Comparison of ENCODE assay signal across 13 mouse cellular contexts in genomic region chr3:35954901-35955575, GRCm38 (mm10). TPM values are rescaled to one million over a fixed set of nuclear protein-coding genes. Genes with fewer than 3 reads are reported as not detected.
DNase-seq lines count a peak whose midpoint lies in the region.
"Had no signal": no experiment of that assay in that cellular context is flagged by ENCODE, and none has a peak within 500 bp of the region (broad histone marks: within the 10 kb centered on the region; RNA-seq: fewer than 3 reads in every experiment).

No protein-coding gene starts in this region.

- intact Hi-C loops in heart, postnatal 25 days (cut with DNase I): no loop called here

- DNase-seq in heart, adult 11 months: peak; percentile 70
- DNase-seq in heart, postnatal 25 days (ENCODE audit: low spot score): no peak
- peak; percentile 21 for DNase-seq in right cerebral cortex, adult 18-20 months
- DNase-seq in right cerebral cortex, postnatal 4 days: no peak
- peak; percentile 26 for DNase-seq in testis, postnatal 10 days (ENCODE audit: low spot score)
- DNase-seq in testis, postnatal 14 days (ENCODE audit: low spot score): no peak
- no peak for DNase-seq in urinary bladder, postnatal 10 days (ENCODE audit: low spot score)
- DNase-seq: adrenal gland, adult 2 months; adrenal gland, postnatal 10 days; adrenal gland, postnatal 25 days; cerebellum, adult 11-12 months; cerebellum, adult 9-10 months; cerebellum, postnatal 10 days had no signal

RNA-seq across cellular contexts. Expression of gene Dcun1d1, which starts 17.8 kb away (rescaled TPM):
- total RNA-seq in heart, postnatal 25 days (2021): 10 to 100 TPM; 55.8 to 59.2 TPM

RNA-seq across cellular contexts. Expression of gene Mccc1, which starts 45.4 kb away (rescaled TPM):
- total RNA-seq in heart, postnatal 25 days (2021): 10 to 100 TPM; 79.4 to 87.1 TPM

Comparison
In these comparisons a context has a peak if more than half of its experiments do, and no peak if none do; other contexts are left out.
1. DNase-seq: peak in heart, adult 11 months (single experiment), right cerebral cortex, adult 18-20 months (single experiment) and testis, postnatal 10 days (single experiment); none in heart, postnatal 25 days (single experiment), right cerebral cortex, postnatal 4 days (single experiment), testis, postnatal 14 days (single experiment) and urinary bladder, postnatal 10 days (single experiment).